Mouse (Mus musculus) CD4-positive, CD25-positive, alpha-beta regulatory T cell, adult 4 months (primary cell): ENCODE measurements around the gene Gnb5. TPM values are rescaled to one million over a fixed set of nuclear protein-coding genes. Genes with fewer than 3 reads are reported as not detected.

Source experiments
- ATAC-seq: one replicate; pipeline ENCODE4 v1.8.0; 2017
- polyA plus RNA-seq, 2 experiments: library from polyadenylated mRNA; unstranded; fragments of 100-300 nt; shearing (Covaris generic); gene quantifications; one replicate each; pipeline ENCODE4 v1.2.1; 2017

Gene Gnb5
- polyA plus RNA-seq, 2 experiments from 2014 or later = 9.0 to 11.3 TPM

GRCm38 (mm10) chr9:75307015-75307414, 927 bp downstream of the Gnb5 start:
- ATAC-seq = no peak

DNA sequence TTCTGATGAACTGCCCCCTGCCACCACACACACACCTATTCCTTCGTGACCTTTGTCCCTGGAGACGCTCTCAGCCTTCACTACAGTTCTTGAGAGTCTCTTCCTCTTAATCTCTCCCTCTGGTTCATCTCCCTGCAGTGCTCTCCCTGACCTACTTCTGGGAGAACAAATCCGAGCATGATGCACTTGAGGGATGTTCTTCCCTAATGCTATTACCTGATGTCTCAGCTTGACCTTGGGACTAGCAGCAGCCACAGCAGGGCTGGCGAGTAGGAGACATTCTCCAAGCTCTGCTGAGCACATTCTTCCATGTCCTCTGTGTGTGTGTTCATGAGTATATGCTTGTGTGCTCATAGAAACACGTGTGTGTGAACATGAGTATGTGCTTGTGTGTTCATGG, 2.5 kb downstream of the Gnb5 start:
- no peak for ATAC-seq

DNA sequence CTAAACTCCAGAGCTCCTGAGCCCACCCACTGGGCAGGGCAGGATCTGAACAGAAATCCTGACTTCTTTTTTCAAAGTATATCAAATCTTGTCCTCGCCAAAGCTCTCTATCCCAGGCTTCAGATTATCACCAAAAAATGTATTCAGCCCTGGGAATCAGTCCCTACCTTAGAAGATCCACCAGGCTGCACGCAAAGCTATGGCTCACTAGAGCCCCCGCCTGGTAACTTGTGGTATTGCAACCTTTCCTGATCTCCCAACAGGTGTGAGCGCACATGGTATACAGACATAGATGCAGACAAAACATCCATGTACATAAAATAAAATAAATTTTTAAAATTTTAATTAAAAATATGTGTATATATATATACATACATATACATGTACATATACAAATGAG, 5.9 kb downstream of the Gnb5 start:
- ATAC-seq = peak; percentile 33

GRCm38 (mm10) chr9:75313138-75313831, 7.2 kb downstream of the Gnb5 start:
- no peak for ATAC-seq

DNA sequence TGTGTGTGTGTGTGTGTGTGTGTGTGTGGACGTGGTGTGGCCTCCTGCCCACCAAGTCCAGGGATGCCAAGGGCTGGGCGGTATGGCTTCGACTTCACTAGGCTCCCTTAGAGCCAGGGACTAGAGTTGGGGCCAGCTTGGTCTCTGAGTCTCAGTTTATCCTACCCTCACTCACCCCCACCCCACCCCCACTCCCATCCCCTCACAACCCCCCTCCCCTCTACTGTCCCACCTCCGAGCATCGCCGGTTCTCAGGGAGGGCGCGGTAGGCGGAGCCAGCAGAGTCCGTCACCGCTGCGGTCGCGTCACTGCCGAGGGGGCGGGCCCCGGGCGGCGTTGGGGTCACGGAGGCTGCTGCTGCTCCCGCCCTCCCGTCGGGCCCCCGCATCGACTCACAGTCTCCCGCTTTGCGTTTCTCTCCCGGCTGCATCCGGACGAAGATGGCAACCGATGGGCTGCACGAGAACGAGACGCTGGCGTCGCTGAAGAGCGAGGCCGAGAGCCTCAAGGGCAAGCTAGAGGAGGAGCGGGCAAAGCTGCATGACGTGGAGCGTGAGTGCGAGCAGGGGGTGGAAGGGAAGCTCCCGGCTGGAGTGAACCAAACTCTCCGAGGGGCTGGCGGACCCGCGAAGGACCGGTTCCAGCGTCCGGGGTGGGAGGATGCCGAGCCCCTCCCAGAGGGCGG, 7.9 kb downstream of the Gnb5 start:
- peak; percentile 84 for ATAC-seq

DNA sequence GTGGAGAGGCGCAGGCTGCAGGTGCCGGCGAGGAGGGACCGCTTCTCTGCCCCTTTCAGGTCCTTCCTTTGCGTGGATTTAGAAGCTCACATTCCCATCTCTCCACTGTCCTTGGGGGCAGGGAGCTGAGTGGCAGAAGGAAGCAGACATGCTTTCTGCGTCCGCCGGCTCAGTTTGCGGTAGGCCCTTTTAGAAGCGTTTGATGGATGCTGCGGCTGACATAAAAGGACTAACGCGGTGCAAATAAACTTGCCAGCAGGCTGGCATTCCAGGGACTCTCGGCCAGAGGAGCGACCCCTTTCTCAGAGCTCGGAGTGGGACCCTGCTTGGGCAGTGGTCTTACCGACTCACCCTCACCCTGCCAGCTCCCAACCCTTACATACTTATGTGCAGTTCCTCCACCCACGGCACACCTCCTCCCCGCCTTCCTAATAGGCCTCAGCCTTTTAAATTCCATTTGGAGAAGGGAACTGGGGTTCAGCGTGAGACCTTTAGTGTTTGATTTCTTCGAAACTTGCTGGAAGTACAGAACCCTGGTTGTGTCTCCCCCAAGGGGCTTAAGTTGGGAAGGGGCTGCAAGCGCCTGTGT, 8.5 kb downstream of the Gnb5 start:
- ATAC-seq = no peak

DNA sequence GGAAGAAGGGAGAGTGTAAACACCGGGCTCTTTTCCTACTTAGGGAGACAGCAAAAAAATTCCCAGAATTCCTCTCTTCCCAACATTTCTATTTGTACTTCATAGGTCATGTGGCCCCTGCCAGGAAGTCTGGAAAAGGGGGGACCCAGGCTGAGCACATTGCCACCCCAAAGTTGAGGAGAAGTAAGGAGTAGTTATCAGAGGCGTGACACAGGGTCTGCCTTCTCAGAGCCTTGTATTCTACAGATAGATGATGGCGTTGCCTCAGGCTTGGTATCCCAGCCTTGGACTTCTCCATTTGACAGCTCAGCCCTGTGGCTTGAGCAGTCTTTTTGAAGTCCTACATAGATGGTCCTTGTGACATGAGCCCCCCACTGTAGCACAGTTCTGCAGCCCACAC, 9.2 kb downstream of the Gnb5 start:
- no peak for ATAC-seq

- ATAC-seq = no peak
These were observed 10.7 kb downstream of the Gnb5 start for GRCm38 (mm10) chr9:75316771-75317170.

DNA sequence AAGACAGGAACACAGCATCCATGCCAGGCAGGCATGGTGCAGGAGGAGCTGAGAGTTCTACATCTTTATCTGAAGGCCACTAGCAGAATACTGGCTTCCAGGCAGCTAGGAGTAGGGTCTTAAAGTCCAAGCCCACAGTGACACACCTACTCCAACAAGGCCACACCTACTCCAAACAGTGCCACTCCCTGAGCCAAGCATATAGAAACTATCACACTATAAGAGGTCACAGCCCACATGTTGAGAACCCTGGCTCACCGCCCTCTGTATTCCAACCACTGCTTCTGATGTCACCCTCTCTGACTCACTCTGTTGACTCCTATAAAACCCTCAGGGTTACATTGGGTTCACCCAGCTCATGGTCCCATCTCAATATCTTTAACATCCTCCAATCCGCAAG, 12.1 kb downstream of the Gnb5 start:
- no peak for ATAC-seq

GRCm38 (mm10) chr9:75319365-75319764, 13.3 kb downstream of the Gnb5 start:
- ATAC-seq = no peak

GRCm38 (mm10) chr9:75322099-75322885, 16.2 kb downstream of the Gnb5 start:
- no peak for ATAC-seq

DNA sequence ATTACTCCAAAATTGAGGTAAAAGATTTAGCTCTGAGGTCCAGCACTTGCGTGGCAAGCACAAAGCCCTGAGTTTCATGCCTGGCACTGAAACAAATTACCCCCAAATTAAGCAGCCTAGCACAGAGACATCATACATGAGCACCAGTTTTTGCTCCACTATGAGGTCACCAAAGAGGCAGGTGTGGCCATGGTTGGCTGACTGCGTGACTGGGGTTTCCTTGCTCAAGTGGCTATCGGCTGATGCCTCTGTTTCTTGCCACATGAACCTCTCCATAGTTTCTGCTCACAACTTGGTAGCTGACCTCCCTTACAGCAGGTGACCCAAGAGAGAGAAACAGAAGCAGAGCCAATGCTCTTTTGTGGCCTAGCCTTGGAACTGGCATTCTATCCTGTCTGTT, 22.0 kb downstream of the Gnb5 start:
- ATAC-seq = no peak

GRCm38 (mm10) chr9:75330821-75331220, 24.7 kb downstream of the Gnb5 start:
- ATAC-seq = no peak

GRCm38 (mm10) chr9:75334440-75334839, 28.4 kb downstream of the Gnb5 start:
- no peak for ATAC-seq

- no peak for ATAC-seq
These were observed 31.9 kb downstream of the Gnb5 start for GRCm38 (mm10) chr9:75338016-75338415.

DNA sequence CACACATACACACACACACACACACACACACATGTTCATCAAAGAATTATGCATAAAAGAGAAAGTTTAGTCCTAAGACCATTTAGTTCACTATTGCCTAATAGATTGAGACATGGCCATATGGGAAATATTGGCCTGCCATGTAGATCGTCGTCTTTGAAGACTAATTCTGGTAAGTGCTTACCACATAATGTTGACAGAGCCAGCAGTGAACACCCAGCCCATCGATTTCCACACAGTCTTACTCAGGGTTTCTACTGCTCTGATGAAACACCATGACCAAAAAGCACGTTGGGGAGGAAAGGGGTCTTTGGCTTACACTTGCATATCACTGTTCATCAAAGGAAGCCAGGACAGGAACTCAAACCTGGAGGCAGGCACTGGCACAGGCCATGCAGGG, 36.3 kb downstream of the Gnb5 start:
- no peak for ATAC-seq

- ATAC-seq = no peak
These were observed 41.4 kb downstream of the Gnb5 start, which contains the start of gene Bcl2l10 for GRCm38 (mm10) chr9:75347458-75347857. TSS of gene Bcl2l10 (plus strand) at chr9:75347758.

DNA sequence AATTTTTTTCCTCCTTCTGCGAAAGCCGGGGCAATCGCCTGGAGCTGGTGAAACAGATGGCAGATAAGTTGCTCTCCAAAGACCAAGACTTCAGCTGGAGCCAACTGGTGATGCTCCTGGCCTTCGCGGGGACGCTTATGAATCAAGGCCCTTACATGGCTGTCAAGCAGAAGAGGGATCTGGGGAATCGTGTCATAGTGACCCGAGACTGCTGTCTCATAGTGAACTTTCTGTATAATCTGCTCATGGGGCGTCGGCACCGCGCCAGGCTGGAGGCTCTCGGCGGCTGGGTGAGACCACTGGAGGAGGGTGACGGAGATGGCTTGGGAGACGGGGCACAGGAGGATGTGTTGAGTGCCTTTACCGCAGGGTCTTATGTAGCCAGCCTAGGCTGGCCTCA, 42.0 kb downstream of the Gnb5 start:
- no peak for ATAC-seq

DNA sequence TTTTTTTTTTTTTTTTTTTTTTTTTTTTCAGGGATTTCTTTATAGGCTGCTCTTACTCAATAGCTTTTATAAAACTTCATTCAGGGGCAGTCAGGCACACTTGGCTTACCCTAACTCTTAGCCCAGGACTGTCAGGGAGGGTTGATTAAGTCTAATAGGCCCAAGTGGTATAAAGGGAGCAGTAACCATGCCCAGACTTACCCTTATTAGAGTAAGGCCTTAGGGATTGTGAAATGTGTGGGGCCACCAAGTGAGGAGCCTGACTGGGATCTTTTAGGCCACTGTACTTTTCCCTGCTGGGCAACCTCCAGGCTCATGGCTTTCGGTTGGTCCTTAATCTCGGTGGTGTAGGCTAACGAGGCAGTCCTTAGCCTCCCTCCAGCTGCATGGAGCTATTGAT, 42.6 kb downstream of the Gnb5 start:
- no peak for ATAC-seq

- no peak for ATAC-seq
These were observed 47.0 kb downstream of the Gnb5 start for GRCm38 (mm10) chr9:75353094-75353493.

DNA sequence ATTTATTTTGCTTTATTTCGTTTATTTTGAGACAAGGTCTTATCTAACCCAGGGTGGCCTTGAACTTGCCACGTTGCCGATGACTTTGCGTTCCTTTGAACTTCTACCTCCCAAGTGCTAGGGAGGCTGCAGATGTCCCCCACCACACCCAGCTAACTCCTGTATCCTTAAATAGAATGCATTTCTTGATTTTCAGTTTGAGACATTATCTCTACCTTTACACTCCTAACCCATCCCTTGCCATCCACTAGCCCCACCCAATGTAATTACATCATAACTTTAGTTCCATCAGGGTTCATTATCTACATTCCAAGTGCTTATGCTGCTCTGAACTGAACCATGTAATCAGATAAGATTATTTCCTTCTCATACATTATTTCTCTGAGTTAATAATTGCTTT, 49.7 kb downstream of the Gnb5 start:
- ATAC-seq = no peak

GRCm38 (mm10) chr9:75357087-75357654, 51.1 kb downstream of the Gnb5 start:
- ATAC-seq = no peak

GRCm38 (mm10) chr9:75361699-75362098, 55.6 kb downstream of the Gnb5 start:
- ATAC-seq = peak; percentile 90
